Mouse (Mus musculus) spleen, adult 2 months (tissue): ENCODE results near the gene Kcnt2. TPM values are rescaled to one million over a fixed set of nuclear protein-coding genes. Genes with fewer than 3 reads are reported as not detected.

ENCODE experiments used
- DNase-seq, 2 experiments: peaks; one replicate each; pipeline versions ENCODE4 v3.0.0 to v3.0.0-alpha.2; 2012 to 2021; ENCODE audit warnings: low spot score in 2 of 2, low read depth in 1 of 2
- H3K27ac ChIP-seq: fragments of 200-500 bp; 2 replicates; pipeline ENCODE4 v1.5.1; 2012; ENCODE audit warnings: low read length, inconsistent platforms; ENCODE audit not compliant: insufficient read depth
- H3K27me3 ChIP-seq: fragments of 200-500 bp; 2 replicates; pipeline ENCODE4 v1.6.1; 2012; ENCODE audit warnings: mild to moderate bottlenecking, moderate library complexity, low read length, inconsistent platforms; ENCODE audit not compliant: control insufficient read depth, insufficient read depth
- H3K36me3 ChIP-seq: fragments of 200-500 bp; 2 replicates; pipeline ENCODE4 v1.6.1; 2012; ENCODE audit warnings: mild to moderate bottlenecking, low read length, inconsistent platforms; ENCODE audit not compliant: control insufficient read depth, insufficient read depth
- H3K4me1 ChIP-seq: fragments of 200-500 bp; 2 replicates; pipeline ENCODE4 v1.6.1; 2011; ENCODE audit warnings: inconsistent platforms; ENCODE audit not compliant: control insufficient read depth, insufficient read depth, insufficient read length
- H3K4me3 ChIP-seq: fragments of 200-500 bp; 2 replicates; pipeline ENCODE4 v1.5.1; 2011; ENCODE audit warnings: mild to moderate bottlenecking, inconsistent platforms; ENCODE audit not compliant: insufficient read depth, insufficient read length; ENCODE audit errors: extremely low read depth
- CTCF ChIP-seq: fragments of 200-500 bp; IDR thresholded peaks from 2 replicates; pipeline ENCODE4 v1.5.1; 2011; ENCODE audit warnings: mild to moderate bottlenecking, inconsistent platforms; ENCODE audit not compliant: insufficient read depth, insufficient read length, insufficient replicate concordance; ENCODE audit errors: extremely low read depth
- POLR2A ChIP-seq: fragments of 200-500 bp; IDR thresholded peaks from 2 replicates; pipeline ENCODE4 v1.6.1; 2011; ENCODE audit warnings: low read depth, low read length, inconsistent platforms
- WGBS: fragments of 180-500 bp; shearing (Covaris S2); methylation state at CpG from one replicate; pipeline ENCODE4 v1.1.7; 2018; 5-methylcytosine and 5-hydroxymethylcytosine counted together
- polyA plus RNA-seq: library from polyadenylated mRNA; depleted of rRNA; stranded (reverse); fragments of >200 nt; gene quantifications from 2 replicates; pipeline ENCODE4 v1.2.3, GENCODE M21; 2012

Gene Kcnt2
- polyA plus RNA-seq, 1 experiment = not detected

DNA sequence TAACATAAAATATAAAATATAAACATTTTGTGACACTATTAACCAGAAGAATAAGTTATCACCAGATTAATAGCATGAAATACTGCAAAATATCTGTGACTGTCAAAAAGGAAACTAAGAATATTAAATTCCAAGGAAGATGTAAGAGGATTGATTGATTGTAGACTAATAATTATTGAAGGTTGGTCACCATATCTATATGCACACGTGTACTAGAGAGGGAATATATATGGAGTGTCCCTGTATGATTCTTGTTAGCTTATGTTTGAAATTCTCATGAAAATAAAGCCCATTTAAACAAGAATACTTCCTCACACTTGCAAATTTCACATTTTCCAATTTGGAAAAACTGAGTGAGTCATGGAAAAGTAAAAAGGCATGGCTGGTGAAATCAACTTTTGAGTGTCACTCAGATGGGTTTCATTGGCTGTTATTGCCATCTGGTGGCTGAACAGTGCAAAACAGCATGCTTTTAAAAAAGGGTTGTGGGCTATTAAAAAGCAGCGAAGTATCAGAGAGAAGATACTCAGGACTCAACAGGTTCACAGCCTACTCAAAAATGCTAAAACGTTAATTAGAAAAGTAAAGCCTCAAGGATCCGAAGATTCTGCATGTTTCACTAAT is 285.4 kb downstream of the Kcnt2 start:
- DNase-seq = no peak
- TF ChIP-seq CTCF (no peak), POLR2A (no peak)
- 33% methylated on average over 4 of the region's 4 CpGs for WGBS

DNA sequence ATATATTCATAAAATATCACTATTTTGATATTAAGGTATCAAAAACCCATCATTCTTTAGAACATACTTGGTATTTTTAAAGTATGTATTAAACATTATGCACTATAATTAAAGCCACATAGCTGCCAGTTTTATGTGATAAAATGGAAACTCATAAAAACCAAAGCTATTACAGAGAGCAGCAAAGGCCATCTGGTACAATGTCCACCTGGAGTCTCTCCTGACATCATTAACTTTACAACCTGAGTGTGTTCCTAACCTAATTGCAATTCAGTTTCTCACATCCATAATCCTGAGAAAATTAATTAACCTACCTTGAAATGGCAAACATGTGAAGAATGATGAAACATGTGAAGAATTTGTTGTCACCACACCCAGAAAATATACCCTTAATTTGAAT is 288.9 kb downstream of the Kcnt2 start:
- Histone ChIP-seq H3K27ac (no peak overlapping the region), H3K27me3 (no peaks in the 10 kb centered on the region), H3K4me1 (no peaks in the 10 kb centered on the region), H3K4me3 (no peak overlapping the region), H3K36me3 (no peaks in the 10 kb centered on the region)
- no peak for DNase-seq
- no peak for TF ChIP-seq CTCF
- no peak for TF ChIP-seq POLR2A

More for the DNA sequence above, 285.4 kb downstream of the Kcnt2 start:
- H3K4me1 ChIP-seq = no peaks in the 10 kb centered on the region
- H3K4me3 ChIP-seq = no peak overlapping the region
- no peaks in the 10 kb centered on the region for H3K36me3 ChIP-seq
- no peak overlapping the region for H3K27ac ChIP-seq
- no peaks in the 10 kb centered on the region for H3K27me3 ChIP-seq

DNA sequence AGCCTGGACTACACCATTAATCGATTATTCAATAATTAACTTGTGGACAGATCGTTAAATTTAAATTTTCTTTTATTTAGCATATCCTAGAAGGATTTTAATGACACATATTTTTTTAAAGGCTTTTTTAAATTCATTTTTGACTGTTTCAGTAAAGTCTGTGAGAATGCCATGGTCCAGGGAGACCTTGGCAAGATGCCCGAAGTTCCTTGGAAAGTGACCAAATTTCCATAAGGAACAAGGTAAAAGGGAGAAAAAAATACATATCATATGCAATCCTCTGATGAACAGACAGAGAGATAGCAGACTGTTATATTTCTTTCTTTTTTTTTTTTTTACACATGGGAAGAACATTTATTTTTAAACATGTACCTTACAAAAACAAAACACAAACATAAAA is 296.1 kb downstream of the Kcnt2 start:
- no peak for DNase-seq
- WGBS = 87% methylated on average over 3 of the region's 3 CpGs
- H3K36me3 ChIP-seq = no peaks in the 10 kb centered on the region
- no peak overlapping the region for H3K27ac ChIP-seq
- no peaks in the 10 kb centered on the region for H3K4me1 ChIP-seq
- TF ChIP-seq POLR2A (no peak), CTCF (no peak)
- H3K27me3 ChIP-seq = no peaks in the 10 kb centered on the region
- H3K4me3 ChIP-seq = no peak overlapping the region

DNA sequence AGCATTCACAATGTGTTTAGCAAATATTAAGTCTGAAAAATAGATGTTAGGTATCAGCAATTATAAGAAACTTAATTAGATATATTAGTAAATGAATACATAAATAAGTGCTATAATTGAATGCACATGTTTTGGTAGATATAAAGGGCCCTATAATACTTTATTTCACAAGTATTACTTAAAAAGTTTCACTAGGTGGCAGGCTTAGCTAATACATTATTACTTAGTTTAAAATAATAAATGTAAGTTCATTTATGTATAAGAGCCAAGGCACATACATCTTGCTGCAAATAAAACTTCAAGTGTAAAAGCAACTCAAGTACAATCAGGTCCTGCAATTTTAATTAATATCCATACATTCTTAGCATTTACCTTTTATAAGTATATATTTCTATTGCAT is 302.8 kb downstream of the Kcnt2 start:
- Histone ChIP-seq H3K27me3 (no peaks in the 10 kb centered on the region), H3K36me3 (no peaks in the 10 kb centered on the region), H3K27ac (no peak overlapping the region), H3K4me1 (no peaks in the 10 kb centered on the region), H3K4me3 (no peak overlapping the region)
- no peak for TF ChIP-seq POLR2A
- TF ChIP-seq CTCF = no peak
- DNase-seq = no peak

DNA sequence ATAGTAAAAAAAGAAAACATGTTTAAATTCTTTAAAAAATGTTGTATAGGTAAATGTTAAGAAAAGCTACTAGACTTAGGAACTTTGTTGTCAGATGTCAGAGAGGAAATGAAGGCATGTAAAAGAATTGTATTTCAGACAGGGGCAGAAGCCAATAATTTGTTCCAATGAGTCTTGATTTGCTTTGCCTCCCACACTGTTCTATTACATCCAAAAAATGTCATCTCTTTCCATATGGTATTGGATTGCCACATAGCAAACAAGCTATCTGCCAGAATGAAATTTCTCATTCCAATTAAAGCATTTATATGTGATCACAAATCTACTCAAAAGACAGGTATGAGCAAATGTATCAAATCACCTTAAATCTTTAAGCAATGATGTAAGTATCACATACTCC is 314.8 kb downstream of the Kcnt2 start:
- H3K27ac ChIP-seq = no peak overlapping the region
- H3K36me3 ChIP-seq = no peaks in the 10 kb centered on the region
- no peak overlapping the region for H3K4me3 ChIP-seq
- TF ChIP-seq POLR2A (no peak), CTCF (no peak)
- H3K27me3 ChIP-seq = no peaks in the 10 kb centered on the region
- H3K4me1 ChIP-seq = no peaks in the 10 kb centered on the region
- no peak for DNase-seq

DNA sequence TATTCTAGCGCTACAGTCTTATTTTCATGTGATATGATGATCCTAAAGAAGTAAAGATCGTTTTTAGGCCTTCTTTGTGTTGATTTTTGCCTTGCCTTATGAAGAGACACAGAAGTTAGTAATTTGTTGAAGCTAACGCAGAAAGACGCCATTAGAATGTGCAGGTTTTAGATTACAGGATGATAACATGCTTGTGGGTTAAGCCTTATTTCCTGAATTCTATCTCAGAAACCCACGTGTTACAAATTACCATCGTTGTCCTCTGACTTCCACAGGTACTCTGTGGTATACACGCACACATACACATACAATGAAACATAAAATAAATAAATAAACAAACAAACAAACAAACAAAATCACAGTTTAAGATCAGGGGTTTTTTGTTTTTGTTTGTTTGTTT is 326.2 kb downstream of the Kcnt2 start:
- H3K4me1 ChIP-seq = no peaks in the 10 kb centered on the region
- no peak for TF ChIP-seq CTCF
- no peak for TF ChIP-seq POLR2A
- no peak overlapping the region for H3K4me3 ChIP-seq
- DNase-seq = no peak
- H3K27me3 ChIP-seq = no peaks in the 10 kb centered on the region
- H3K27ac ChIP-seq = no peak overlapping the region
- H3K36me3 ChIP-seq = no peaks in the 10 kb centered on the region
- 47% methylated on average over 7 of the region's 7 CpGs for WGBS

DNA sequence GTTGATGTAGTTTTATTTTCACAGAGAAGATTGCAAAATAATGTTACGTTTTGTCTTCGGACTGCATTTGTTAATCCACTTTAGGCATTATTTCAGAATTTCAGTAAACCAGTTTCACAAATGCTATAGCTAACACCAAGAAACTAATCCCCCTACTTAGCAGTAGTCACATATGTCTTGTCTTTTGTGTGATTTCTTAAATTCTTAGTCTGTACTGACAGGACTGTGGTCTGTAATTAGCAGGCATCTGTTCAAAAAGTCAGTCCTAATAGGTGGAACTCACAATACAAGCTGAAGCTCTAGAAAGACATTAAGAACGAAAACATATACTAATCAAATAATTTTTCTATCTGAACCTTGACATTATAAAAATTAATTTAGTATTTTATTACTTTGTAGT is 332.6 kb downstream of the Kcnt2 start:
- 89% methylated on average over 3 of the region's 3 CpGs for WGBS
- Histone ChIP-seq H3K36me3 (no peaks in the 10 kb centered on the region), H3K4me1 (no peaks in the 10 kb centered on the region), H3K4me3 (no peak overlapping the region), H3K27me3 (no peaks in the 10 kb centered on the region), H3K27ac (no peak overlapping the region)
- DNase-seq = no peak
- TF ChIP-seq CTCF (no peak), POLR2A (no peak)
